Mouse (Mus musculus): ENCODE measurements around the gene 4931428F04Rik. TPM values are rescaled to one million over a fixed set of nuclear protein-coding genes. Genes with fewer than 3 reads are reported as not detected.
"Not testable (repeated sequence)": the region's sequence is repeated elsewhere in the genome, so short reads cannot be mapped to it uniquely, and the experiment has no call there.

Gene 4931428F04Rik
- polyA plus RNA-seq, 1 experiment from 2014 or later = 0.65 TPM

DNA sequence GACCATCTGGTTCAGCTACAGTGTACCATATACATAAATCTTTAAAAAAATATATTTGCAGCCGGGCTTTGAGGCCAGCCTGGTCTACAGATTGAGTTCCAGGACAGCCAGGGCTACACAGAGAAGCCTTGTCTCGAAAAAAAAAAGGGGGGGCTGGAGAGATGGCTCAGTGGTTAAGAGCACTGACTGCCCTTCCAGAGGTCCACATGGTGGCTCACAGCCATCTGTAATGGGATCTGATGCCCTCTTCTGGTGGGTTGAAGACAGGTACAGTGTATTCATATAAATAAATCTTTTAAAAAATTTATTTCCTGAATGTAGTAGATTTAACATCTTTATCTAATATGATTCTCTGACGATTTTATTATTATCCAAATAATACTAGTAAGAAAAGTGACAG lies 2.1 kb upstream of the 4931428F04Rik start:
- WGBS (ENCODE audit: insufficient replicate concordance) = 70% methylated on average over 3 of the region's 3 CpGs
- not testable (repeated sequence) for ATAC-seq; H3K4me3 ChIP-seq (ENCODE audit: low read depth, low read length); H3K27ac ChIP-seq (ENCODE audit: low read depth); H3K9ac ChIP-seq (replicated peaks); H3K9me3 ChIP-seq (ENCODE audit: low read length); DNase-seq; H3K36me3 ChIP-seq (replicated peaks; ENCODE audit: insufficient read depth, low read length); H3K4me2 ChIP-seq (ENCODE audit: low read depth, low read length)
- Histone ChIP-seq H3K27me3 (ENCODE audit: insufficient read depth, low read length) (peaks cover 12% of the 10 kb centered on the region), H3K4me1 (ENCODE audit: insufficient read depth) (peaks cover 33% of the 10 kb centered on the region)
- peak; percentile 32 for TF ChIP-seq CTCF (IDR thresholded peaks at IDR 0.05; ENCODE audit: low read depth)

- not testable (repeated sequence) for DNase-seq; H3K27ac ChIP-seq (ENCODE audit: low read depth); H3K36me3 ChIP-seq (replicated peaks; ENCODE audit: insufficient read depth, low read length); H3K9me3 ChIP-seq (ENCODE audit: low read length); H3K4me2 ChIP-seq (ENCODE audit: low read depth, low read length); H3K9ac ChIP-seq (replicated peaks); H3K4me3 ChIP-seq (ENCODE audit: low read depth, low read length); ATAC-seq
- Histone ChIP-seq H3K4me1 (ENCODE audit: insufficient read depth) (peaks cover 28% of the 10 kb centered on the region), H3K27me3 (ENCODE audit: insufficient read depth, low read length) (peaks cover 14% of the 10 kb centered on the region)
- 81% methylated on average over 8 of the region's 8 CpGs for WGBS (ENCODE audit: insufficient replicate concordance)
Measured at GRCm38 (mm10) chr8:105291364-105291763, 1.7 kb upstream of the 4931428F04Rik start.

DNA sequence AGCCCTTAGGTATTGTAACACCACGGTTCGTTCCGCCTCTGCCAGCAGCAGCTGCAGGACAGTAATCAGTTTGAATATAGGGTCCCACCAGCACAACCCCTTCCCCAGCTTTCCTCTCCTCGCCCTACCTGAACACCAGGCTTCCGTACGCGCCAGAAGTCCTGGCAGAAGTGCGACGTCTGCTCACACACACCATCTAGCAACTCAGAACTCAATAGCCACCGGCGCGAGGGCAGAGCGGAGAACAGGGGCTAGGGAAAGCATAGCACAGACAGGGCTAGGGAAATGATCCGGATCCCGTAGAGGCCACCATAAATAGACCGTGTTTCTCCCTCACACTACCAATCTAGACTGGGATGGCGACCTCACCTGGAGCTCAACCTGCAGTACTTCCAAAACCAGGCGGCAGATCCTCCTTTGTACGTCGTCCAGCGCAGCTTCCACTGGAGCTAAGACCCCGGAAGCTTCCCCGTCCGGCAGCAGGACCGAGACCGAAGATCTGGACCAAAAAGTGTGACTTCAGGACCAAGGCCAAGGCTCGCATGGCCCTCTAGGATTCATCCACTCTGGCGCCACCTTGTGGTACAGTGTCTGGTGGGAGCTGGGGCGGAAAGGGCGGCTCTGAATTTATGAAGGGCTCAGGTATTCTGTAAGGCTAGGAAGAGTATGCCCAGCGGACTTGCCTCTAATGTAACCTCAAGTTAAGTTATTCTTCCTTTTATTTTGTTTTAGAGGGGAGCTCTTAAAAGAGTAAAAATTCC lies 1.1 kb upstream of the 4931428F04Rik start:
- peaks cover 14% of the 10 kb centered on the region for H3K27me3 ChIP-seq (ENCODE audit: insufficient read depth, low read length)
- no peak overlapping the region for H3K27ac ChIP-seq (ENCODE audit: low read depth)
- ATAC-seq = peak; percentile 40; the same call in 1 of the 2 replicates
- WGBS (ENCODE audit: insufficient replicate concordance) = 18% methylated on average over 31 of the region's 31 CpGs
- DNase-seq = peak; percentile 94
- H3K4me1 ChIP-seq (ENCODE audit: insufficient read depth) = peaks cover 22% of the 10 kb centered on the region
- H3K4me2 ChIP-seq (ENCODE audit: low read depth, low read length) = peak overlapping the region; percentile 78
- peak; percentile 98 for TF ChIP-seq CTCF (IDR thresholded peaks at IDR 0.05; ENCODE audit: low read depth)
- TF ChIP-seq EP300 (IDR thresholded peaks at IDR 0.05; ENCODE audit: low read depth) = no peak
- H3K9me3 ChIP-seq (ENCODE audit: low read length) = no peaks in the 10 kb centered on the region
- no peaks in the 10 kb centered on the region for H3K36me3 ChIP-seq (replicated peaks; ENCODE audit: insufficient read depth, low read length)
- H3K9ac ChIP-seq (replicated peaks) = no peak overlapping the region
- H3K4me3 ChIP-seq (ENCODE audit: low read depth, low read length) = no peak overlapping the region

- peak overlapping the region; percentile 49 for H3K9ac ChIP-seq (replicated peaks)
- peaks cover 14% of the 10 kb centered on the region for H3K27me3 ChIP-seq (ENCODE audit: insufficient read depth, low read length)
- DNase-seq (peak; percentile 91), ATAC-seq (peak; percentile 90)
- peak overlapping the region; percentile 78 for H3K4me2 ChIP-seq (ENCODE audit: low read depth, low read length)
- no peaks in the 10 kb centered on the region for H3K9me3 ChIP-seq (ENCODE audit: low read length)
- H3K36me3 ChIP-seq (replicated peaks; ENCODE audit: insufficient read depth, low read length) = no peaks in the 10 kb centered on the region
- TF ChIP-seq EP300 (IDR thresholded peaks at IDR 0.05; ENCODE audit: low read depth) (no peak), CTCF (IDR thresholded peaks at IDR 0.05; ENCODE audit: low read depth) (peak; percentile 48)
- peak overlapping the region; percentile 50 for H3K4me3 ChIP-seq (ENCODE audit: low read depth, low read length)
- 3% methylated on average over 53 of the region's 53 CpGs for WGBS (ENCODE audit: insufficient replicate concordance)
- peaks cover 20% of the 10 kb centered on the region for H3K4me1 ChIP-seq (ENCODE audit: insufficient read depth)
- no peak overlapping the region for H3K27ac ChIP-seq (ENCODE audit: low read depth)
Measured at GRCm38 (mm10) chr8:105288958-105289732, 519 bp downstream of the 4931428F04Rik start.

DNA sequence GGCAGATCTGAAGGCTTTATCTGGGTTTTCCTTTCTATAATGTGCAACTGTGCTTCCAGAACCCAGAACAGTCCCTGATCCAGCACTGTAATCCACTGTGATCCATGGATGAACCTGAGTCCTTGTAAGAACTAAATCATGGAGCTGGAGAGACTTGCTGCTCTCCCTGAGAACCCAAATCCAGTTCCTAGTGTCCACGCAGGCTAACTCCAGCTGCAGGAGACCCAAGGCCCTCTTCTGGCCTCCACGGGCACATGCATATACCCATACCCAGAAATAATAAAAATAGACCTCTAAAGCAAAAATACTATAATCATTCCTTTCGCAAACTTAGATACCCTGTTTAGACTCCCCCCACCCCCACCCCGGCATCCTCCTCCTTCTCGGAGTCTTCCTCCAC lies 1.4 kb downstream of the 4931428F04Rik start:
- ATAC-seq (no peak), DNase-seq (no peak)
- TF ChIP-seq EP300 (IDR thresholded peaks at IDR 0.05; ENCODE audit: low read depth) = no peak
- no peak for TF ChIP-seq CTCF (IDR thresholded peaks at IDR 0.05; ENCODE audit: low read depth)
- H3K9ac ChIP-seq (replicated peaks) = no peak overlapping the region
- peaks cover 22% of the 10 kb centered on the region for H3K4me1 ChIP-seq (ENCODE audit: insufficient read depth)
- H3K36me3 ChIP-seq (replicated peaks; ENCODE audit: insufficient read depth, low read length) = no peaks in the 10 kb centered on the region
- no peak overlapping the region for H3K4me2 ChIP-seq (ENCODE audit: low read depth, low read length)
- H3K9me3 ChIP-seq (ENCODE audit: low read length) = no peaks in the 10 kb centered on the region
- H3K27me3 ChIP-seq (ENCODE audit: insufficient read depth, low read length) = peaks cover 14% of the 10 kb centered on the region
- H3K27ac ChIP-seq (ENCODE audit: low read depth) = no peak overlapping the region
- WGBS (ENCODE audit: insufficient replicate concordance) = 90% methylated on average over 5 of the region's 5 CpGs
- no peak overlapping the region for H3K4me3 ChIP-seq (ENCODE audit: low read depth, low read length)

DNA sequence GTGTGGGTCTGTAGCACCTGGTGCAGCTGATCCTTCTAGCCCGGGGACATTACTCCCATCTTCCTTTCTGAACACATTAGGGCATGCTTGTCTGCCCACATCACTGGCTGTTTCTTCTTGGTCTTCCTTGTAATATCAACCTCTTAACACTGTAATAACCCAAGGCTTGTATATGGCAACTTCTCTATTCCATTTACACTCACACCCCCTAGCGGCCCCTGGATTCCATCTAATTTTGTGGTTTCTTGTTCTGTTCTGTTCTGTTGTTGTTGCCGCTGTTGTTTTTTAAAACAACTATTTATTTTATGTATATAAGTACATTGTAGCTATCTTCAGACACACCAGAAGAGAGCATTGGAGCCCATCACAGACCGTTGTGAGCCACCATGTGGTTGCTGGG lies 2.8 kb downstream of the 4931428F04Rik start:
- Histone ChIP-seq H3K4me1 (ENCODE audit: insufficient read depth) (peaks cover 27% of the 10 kb centered on the region), H3K4me2 (ENCODE audit: low read depth, low read length) (no peak overlapping the region), H3K36me3 (replicated peaks; ENCODE audit: insufficient read depth, low read length) (no peaks in the 10 kb centered on the region), H3K4me3 (ENCODE audit: low read depth, low read length) (no peak overlapping the region), H3K9me3 (ENCODE audit: low read length) (no peaks in the 10 kb centered on the region), H3K9ac (replicated peaks) (no peak overlapping the region), H3K27ac (ENCODE audit: low read depth) (no peak overlapping the region), H3K27me3 (ENCODE audit: insufficient read depth, low read length) (peaks cover 14% of the 10 kb centered on the region)
- WGBS (ENCODE audit: insufficient replicate concordance) = 84% methylated on average over 4 of the region's 4 CpGs
- no peak for ATAC-seq
- DNase-seq = no peak
- TF ChIP-seq EP300 (IDR thresholded peaks at IDR 0.05; ENCODE audit: low read depth) = no peak
- no peak for TF ChIP-seq CTCF (IDR thresholded peaks at IDR 0.05; ENCODE audit: low read depth)

All from liver, postnatal 0 days (tissue).